Mouse (Mus musculus) left cerebral cortex, adult 18-20 months (tissue): Measurements from ENCODE around the gene Ankfy1. TPM values are rescaled to one million over a fixed set of nuclear protein-coding genes. Genes with fewer than 3 reads are reported as not detected.
"Not testable (repeated sequence)": the region's sequence is repeated elsewhere in the genome, so short reads cannot be mapped to it uniquely, and the experiment has no call there.

ENCODE experiments used
- DNase-seq, 2 experiments: peaks; one replicate each; pipeline ENCODE4 v3.0.0; 2021 to 2022; ENCODE audit warnings: low spot score in 2 of 2, mixed read lengths in 1 of 2
- long read RNA-seq, 2 experiments: library from polyadenylated mRNA; stranded (forward); transcript quantifications; one replicate each; pipeline ENCODE4 v2.0.0; 2021
- total RNA-seq, 2 experiments: library from RNA; stranded (reverse); gene quantifications; 2 replicates each; pipeline ENCODE4 v1.2.3; 2021

Ankfy1 gene
- 10 to 100 TPM; 32.4 to 36.0 TPM for total RNA-seq
- long read RNA-seq, experiment 1, full-length matches to known transcripts: 6 of 17 reads
- long read RNA-seq, experiment 1, partial matches to known transcripts: 3 of 17 reads
- long read RNA-seq, experiment 1, other reads (novel, unspliced or antisense): 8 of 17 reads
- long read RNA-seq, experiment 2, full-length matches to known transcripts: 2 of 14 reads
- long read RNA-seq, experiment 2, partial matches to known transcripts: 3 of 14 reads
- long read RNA-seq, experiment 2, other reads (novel, unspliced or antisense): 9 of 14 reads

GRCm38 (mm10) chr11:72689551-72690510 lies at the start of gene Ankfy1:
Gene Ankfy1, plus strand, starts transcription at chr11:72690006.
- DNase-seq: peak; percentile 94 to 95

GRCm38 (mm10) chr11:72642730-72643129 lies 47.1 kb upstream of the Ankfy1 start:
- DNase-seq: no peak

GRCm38 (mm10) chr11:72645386-72645785 lies 44.4 kb upstream of the Ankfy1 start:
- no peak for DNase-seq

- DNase-seq: no peak
These were observed 39.5 kb upstream of the Ankfy1 start for GRCm38 (mm10) chr11:72650347-72650746.

GRCm38 (mm10) chr11:72659918-72660317 lies 29.9 kb upstream of the Ankfy1 start:
- no peak for DNase-seq

GRCm38 (mm10) chr11:72660359-72660758 lies 29.4 kb upstream of the Ankfy1 start:
- no peak for DNase-seq

GRCm38 (mm10) chr11:72664641-72665040 lies 25.2 kb upstream of the Ankfy1 start:
- DNase-seq: no peak

GRCm38 (mm10) chr11:72670634-72671033 lies 19.2 kb upstream of the Ankfy1 start:
- no peak for DNase-seq

GRCm38 (mm10) chr11:72671294-72671988 lies 18.4 kb upstream of the Ankfy1 start:
- no peak for DNase-seq

- DNase-seq: no peak
These were observed 17.4 kb upstream of the Ankfy1 start for GRCm38 (mm10) chr11:72672438-72672837.

GRCm38 (mm10) chr11:72675280-72675679 lies 14.5 kb upstream of the Ankfy1 start:
- DNase-seq: no peak

- DNase-seq: no peak
These were observed 9.1 kb upstream of the Ankfy1 start for GRCm38 (mm10) chr11:72680726-72681125.

- no peak for DNase-seq
These were observed 6.4 kb upstream of the Ankfy1 start for GRCm38 (mm10) chr11:72683402-72683801.

GRCm38 (mm10) chr11:72686697-72687096 lies 3.1 kb upstream of the Ankfy1 start:
- no peak for DNase-seq

GRCm38 (mm10) chr11:72688242-72688641 lies 1.6 kb upstream of the Ankfy1 start:
- DNase-seq: no peak

- DNase-seq: no peak
These were observed 691 bp upstream of the Ankfy1 start for GRCm38 (mm10) chr11:72689115-72689514.

- DNase-seq: no peak
These were observed 2.5 kb downstream of the Ankfy1 start for GRCm38 (mm10) chr11:72692353-72692752.

- DNase-seq: no peak
These were observed 5.2 kb downstream of the Ankfy1 start for GRCm38 (mm10) chr11:72695025-72695424.

GRCm38 (mm10) chr11:72696368-72696971 lies 6.7 kb downstream of the Ankfy1 start:
- DNase-seq: no peak

- no peak for DNase-seq
These were observed 7.5 kb downstream of the Ankfy1 start for GRCm38 (mm10) chr11:72697323-72697722.

GRCm38 (mm10) chr11:72705111-72705510 lies 15.3 kb downstream of the Ankfy1 start:
- DNase-seq: not testable (repeated sequence)
